Mouse (Mus musculus) embryo, embryonic 10.5 days (tissue): ENCODE results near the gene Nt5c3b.

ENCODE experiments used
- DNase-seq: peaks from one replicate; pipeline ENCODE4 v3.0.0-alpha.2; 2015; ENCODE audit warnings: low spot score

The Nt5c3b gene

DNA sequence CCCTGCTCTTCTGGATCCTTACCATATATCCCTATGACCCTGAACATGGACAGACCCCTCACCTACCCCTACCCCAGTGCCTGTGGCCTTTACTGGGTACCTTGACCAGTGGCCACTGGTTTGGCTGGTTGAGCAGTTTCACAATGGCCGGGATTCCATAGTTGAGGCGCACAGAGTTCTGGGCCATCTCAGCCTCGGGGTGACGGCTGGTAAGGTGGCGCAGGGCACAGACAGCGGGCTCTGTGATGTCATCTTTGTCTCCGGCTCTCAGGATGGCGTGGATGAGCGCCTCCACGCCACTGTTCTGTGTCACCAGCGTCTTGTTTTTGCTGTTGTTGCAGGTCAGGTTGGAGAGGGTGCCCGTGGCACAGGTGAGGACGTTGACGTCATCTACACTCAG lies 63.6 kb downstream of the Nt5c3b start:
- no peak for DNase-seq

DNA sequence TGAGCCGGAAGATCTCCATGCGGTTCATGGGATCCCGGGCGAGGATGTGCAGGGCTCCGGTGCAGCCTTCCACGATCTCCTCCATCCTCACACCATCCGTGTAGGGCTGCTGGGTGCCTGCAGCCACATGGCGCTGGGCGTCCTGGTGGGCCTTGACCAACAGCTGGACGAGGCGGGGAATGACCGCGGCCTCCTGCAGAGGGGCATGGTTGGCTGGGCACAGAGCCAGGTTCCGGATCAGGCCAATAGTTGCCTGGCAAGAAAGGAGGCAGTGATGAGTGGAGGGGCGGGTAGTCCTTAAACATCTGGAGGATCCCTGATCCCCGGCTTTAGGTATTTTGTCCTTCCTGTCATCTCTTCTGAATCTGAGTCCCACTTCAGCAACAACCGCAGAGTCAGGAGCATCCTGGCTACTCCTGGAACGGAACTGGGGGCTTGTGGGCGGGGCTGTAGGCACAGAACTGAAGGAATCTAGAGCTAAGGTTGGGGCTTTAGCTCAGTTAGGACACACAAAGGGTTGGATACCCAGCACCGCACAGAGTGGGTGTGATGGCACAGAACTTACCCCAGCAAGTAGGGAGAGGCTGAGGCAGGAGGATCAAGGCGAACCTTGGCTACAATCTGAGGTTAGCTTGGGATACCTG lies 64.7 kb downstream of the Nt5c3b start:
- DNase-seq = no peak

DNA sequence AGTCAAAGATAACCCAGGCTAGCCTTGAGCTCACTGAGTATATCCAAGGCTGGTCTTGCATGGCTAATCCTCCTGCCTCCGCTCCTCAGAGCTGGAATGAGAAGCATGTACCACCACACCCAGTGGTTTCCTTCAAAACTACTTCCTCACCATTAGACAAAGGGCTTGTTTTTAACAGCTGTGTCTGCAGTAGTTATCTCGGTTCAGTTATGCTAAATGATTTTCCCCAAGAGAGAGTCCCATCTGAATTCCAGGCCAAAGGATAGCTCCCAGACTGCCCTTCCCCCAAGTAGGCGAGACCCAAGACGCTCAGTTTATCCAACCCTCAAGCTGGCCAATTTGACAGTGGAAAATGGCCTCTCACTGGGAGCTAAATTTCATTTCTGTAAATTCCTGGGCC lies 65.6 kb downstream of the Nt5c3b start:
- no peak for DNase-seq

DNA sequence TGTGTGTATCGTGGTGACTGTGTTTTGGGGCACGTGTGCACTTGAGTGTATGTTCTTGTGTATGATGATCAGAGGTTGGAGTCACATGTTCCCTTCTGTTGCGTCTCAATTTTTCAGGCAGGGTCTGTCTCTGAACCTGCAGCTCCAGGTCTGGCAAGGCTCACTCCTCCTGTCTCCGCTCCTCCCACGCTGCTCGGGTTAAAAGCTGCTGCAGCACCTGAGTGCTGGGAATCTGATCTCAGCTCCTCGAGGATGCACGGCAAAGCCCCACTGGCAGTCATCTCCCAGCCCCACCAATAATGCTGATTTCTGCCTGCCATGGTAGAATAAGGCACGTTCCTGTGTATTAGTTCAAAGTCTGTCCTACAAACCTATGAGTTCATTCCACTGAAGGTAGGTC lies 66.5 kb downstream of the Nt5c3b start:
- no peak for DNase-seq
